Mouse (Mus musculus) olfactory bulb, adult 2 months (tissue): ENCODE measurements around the gene 9830107B12Rik.

Source experiments
- CTCF ChIP-seq: fragments of 200-500 bp; IDR thresholded peaks from 2 replicates; pipeline ENCODE4 v1.5.1; 2012; ENCODE audit warnings: low read depth, mild to moderate bottlenecking, low read length, moderate library complexity; ENCODE audit not compliant: insufficient read depth
- POLR2A ChIP-seq: fragments of 200-500 bp; IDR thresholded peaks from 2 replicates; pipeline ENCODE4 v1.6.1; 2012; ENCODE audit warnings: mild to moderate bottlenecking, low read depth, low read length, moderate library complexity; ENCODE audit not compliant: insufficient read depth

GRCm38 (mm10) chr17:48089446-48089845, 56.6 kb downstream of the 9830107B12Rik start:
- TF ChIP-seq CTCF (no peak), POLR2A (no peak)
